Mouse (Mus musculus) bone marrow, adult 2 months (tissue): ENCODE measurements at regions not wholly inside any gene's neighbourhood (a gene's known extent, or its start where the extent isn't known, plus 50 kb on each side); places are given as distances from the start of the nearest gene placed in this dataset.

Experiments used
- CTCF ChIP-seq: fragments of 200-500 bp; IDR thresholded peaks from 2 replicates; pipeline ENCODE4 v1.5.1; 2011; ENCODE audit warnings: low read length, control low read depth; ENCODE audit not compliant: control insufficient read depth, insufficient read depth
- POLR2A ChIP-seq: fragments of 200-500 bp; IDR thresholded peaks from 2 replicates; pipeline ENCODE4 v1.6.1; 2011; ENCODE audit warnings: low read depth, mild to moderate bottlenecking, control low read depth, low read length, borderline replicate concordance; ENCODE audit not compliant: control insufficient read depth

GRCm38 (mm10) chr5:134014257-134015163 is 85.0 kb upstream of the Castor2 start:
- no peak for TF ChIP-seq CTCF
- TF ChIP-seq POLR2A: no peak
